Mouse (Mus musculus): ENCODE measurements around the gene Fbxo47. TPM values are rescaled to one million over a fixed set of nuclear protein-coding genes. Genes with fewer than 3 reads are reported as not detected.

The Fbxo47 gene
- total and polyA plus RNA-seq, 3 experiments = 0.73 to 1.2 TPM; not detected in 1

DNA sequence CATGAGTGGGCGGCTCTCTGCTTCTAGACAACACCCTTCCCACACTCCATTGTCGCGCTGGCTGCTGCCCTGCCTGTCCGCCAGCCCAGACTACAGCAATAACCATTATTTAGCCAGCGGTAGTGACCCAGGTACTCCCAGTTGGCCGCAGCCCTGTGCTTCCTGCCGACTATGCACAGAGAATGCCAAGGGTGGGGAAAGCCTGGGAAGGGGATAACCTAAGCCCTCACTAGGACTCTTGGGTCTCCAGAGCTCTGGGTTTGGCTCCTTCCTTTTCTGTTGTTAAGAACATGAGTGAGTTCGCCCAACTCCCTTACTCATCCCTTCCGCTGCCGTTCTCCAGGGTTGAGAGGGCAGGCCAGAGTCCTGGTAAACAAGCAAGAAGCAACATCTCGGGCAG lies 52.0 kb downstream of the Fbxo47 start:
- H3K36me3 ChIP-seq (ENCODE audit: control insufficient read depth in 1 of 2, insufficient read depth in 2 of 2, low read length in 2 of 2) = no peaks in the 10 kb centered on the region
- no peak overlapping the region for H3K4me3 ChIP-seq (ENCODE audit: control insufficient read depth in 1 of 2, insufficient read depth in 1 of 2, low read depth in 2 of 2, low read length in 2 of 2)
- no peaks in the 10 kb centered on the region for H3K79me2 ChIP-seq (ENCODE audit: control insufficient read depth, insufficient read depth, low read length, poor library complexity)
- H3K9ac ChIP-seq (ENCODE audit: control insufficient read depth, low read depth, low read length, poor library complexity, severe bottlenecking) = no peak overlapping the region
- no peak overlapping the region for H3K27ac ChIP-seq (ENCODE audit: control insufficient read depth, low read depth, low read length)
- no peaks in the 10 kb centered on the region for H3K4me1 ChIP-seq (ENCODE audit: control insufficient read depth in 1 of 2, insufficient read depth in 2 of 2, low read length in 2 of 2)
- TF ChIP-seq USF2 (IDR thresholded peaks at IDR 0.05; ENCODE audit: borderline replicate concordance in 1 of 2, insufficient read depth in 1 of 2, low read depth in 1 of 2, low read length in 2 of 2) (no peak), MEF2A (IDR thresholded peaks at IDR 0.05; ENCODE audit: extremely low read depth, insufficient replicate concordance, low read depth, low read length, poor library complexity, severe bottlenecking) (no peak), KAT2A (conservative IDR thresholded peaks at IDR 0.05; ENCODE audit: low read depth, low read length) (no peak), EP300 (IDR thresholded peaks at IDR 0.05; ENCODE audit: low read depth in 1 of 2, low read length in 2 of 2) (no peak)
- no peaks in the 10 kb centered on the region for H3K9me3 ChIP-seq (replicated peaks; ENCODE audit: insufficient read depth, low read length)
- H3K27me3 ChIP-seq (ENCODE audit: control insufficient read depth in 1 of 2, insufficient read depth in 2 of 2, low read length in 2 of 2) = no peaks in the 10 kb centered on the region
- no peak for DNase-seq (ENCODE audit: low read depth, low spot score)

DNA sequence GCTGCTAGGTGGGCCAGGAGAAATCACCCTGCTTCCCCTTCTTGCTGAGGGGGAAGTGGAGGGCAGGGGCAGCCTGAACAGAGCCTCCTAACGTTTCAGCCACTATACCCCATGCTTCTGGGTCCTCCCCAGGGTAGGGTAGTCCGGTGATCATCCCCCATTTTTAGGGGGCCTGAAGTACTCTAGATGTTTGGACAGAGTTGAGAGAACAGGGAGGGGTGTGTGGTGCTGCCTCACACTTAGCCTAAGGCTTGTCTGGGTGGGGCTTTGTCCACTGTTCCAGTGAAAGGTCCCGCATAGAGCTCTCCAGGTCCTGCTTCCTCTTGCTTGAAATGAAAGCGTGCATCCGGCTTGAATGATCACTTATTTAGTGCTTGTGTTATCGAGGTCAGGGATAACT lies 53.5 kb downstream of the Fbxo47 start:
- Histone ChIP-seq H3K9ac (ENCODE audit: control insufficient read depth, low read depth, low read length, poor library complexity, severe bottlenecking) (no peak overlapping the region), H3K9me3 (replicated peaks; ENCODE audit: insufficient read depth, low read length) (no peaks in the 10 kb centered on the region), H3K4me3 (ENCODE audit: control insufficient read depth in 1 of 2, insufficient read depth in 1 of 2, low read depth in 2 of 2, low read length in 2 of 2) (no peak overlapping the region), H3K27ac (ENCODE audit: control insufficient read depth, low read depth, low read length) (no peak overlapping the region), H3K79me2 (ENCODE audit: control insufficient read depth, insufficient read depth, low read length, poor library complexity) (no peaks in the 10 kb centered on the region), H3K27me3 (ENCODE audit: control insufficient read depth in 1 of 2, insufficient read depth in 2 of 2, low read length in 2 of 2) (no peaks in the 10 kb centered on the region), H3K36me3 (ENCODE audit: control insufficient read depth in 1 of 2, insufficient read depth in 2 of 2, low read length in 2 of 2) (peaks cover 1 to 4% of the 10 kb centered on the region in 2 experiments), H3K4me1 (ENCODE audit: control insufficient read depth in 1 of 2, insufficient read depth in 2 of 2, low read length in 2 of 2) (peaks cover 11 to 15% of the 10 kb centered on the region in 2 experiments)
- DNase-seq (ENCODE audit: low read depth, low spot score) = no peak
- no peak for TF ChIP-seq POLR2AphosphoS2 (IDR thresholded peaks at IDR 0.05; ENCODE audit: low read length)

DNA sequence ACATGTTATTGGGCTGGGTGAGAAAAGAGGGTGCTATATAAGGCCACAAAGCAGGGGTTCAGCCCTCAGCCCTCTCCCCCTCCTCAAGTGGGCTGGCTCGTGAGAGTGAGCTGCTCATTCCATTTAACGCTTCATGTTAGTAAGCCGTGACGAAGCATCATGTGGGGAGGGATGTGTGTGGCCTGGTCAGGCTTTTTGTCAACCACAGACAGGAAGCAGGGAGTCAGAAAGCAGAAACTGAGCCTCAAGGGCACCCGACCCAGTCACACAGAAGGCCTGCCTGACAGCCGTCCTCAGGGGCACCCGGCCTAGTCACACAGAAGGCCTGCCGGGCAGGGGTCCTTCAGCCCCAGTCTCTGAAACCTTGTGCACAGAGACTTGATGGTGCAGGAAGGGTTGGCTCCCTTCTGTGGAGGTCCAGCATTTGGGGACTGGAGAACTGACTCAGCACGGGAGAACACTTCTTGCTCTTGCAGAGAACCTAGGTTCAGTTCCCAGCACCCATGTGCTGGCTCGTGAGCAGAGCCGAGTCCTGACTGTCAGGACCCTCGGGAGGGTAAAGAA lies 54.0 kb downstream of the Fbxo47 start:
- TF ChIP-seq MYB (IDR thresholded peaks at IDR 0.05; ENCODE audit: low read depth, low read length) = no peak
- no peak for TF ChIP-seq ZC3H11A (IDR thresholded peaks at IDR 0.05; ENCODE audit: low read depth, low read length)
- no peak for TF ChIP-seq USF2 (IDR thresholded peaks at IDR 0.05; ENCODE audit: borderline replicate concordance in 1 of 2, insufficient read depth in 1 of 2, low read depth in 1 of 2, low read length in 2 of 2)
- TF ChIP-seq TCF12 (IDR thresholded peaks at IDR 0.05; ENCODE audit: low read depth, low read length) = no peak
- TF ChIP-seq ZNF384 (IDR thresholded peaks at IDR 0.05; ENCODE audit: low read depth, low read length) = no peak
- TF ChIP-seq ZMIZ1 (IDR thresholded peaks at IDR 0.05; ENCODE audit: low read depth, low read length) = no peak
- no peak for TF ChIP-seq NRF1 (IDR thresholded peaks at IDR 0.05; ENCODE audit: insufficient read depth, low read depth, low read length, poor library complexity, severe bottlenecking)
- no peak for TF ChIP-seq TAL1 (IDR thresholded peaks at IDR 0.05; ENCODE audit: low read length)
- no peak for TF ChIP-seq POLR2AphosphoS2 (IDR thresholded peaks at IDR 0.05; ENCODE audit: low read length)
- TF ChIP-seq CHD2 (IDR thresholded peaks at IDR 0.05; ENCODE audit: low read length) = no peak
- no peak for TF ChIP-seq GATA1 (IDR thresholded peaks at IDR 0.05; ENCODE audit: low read depth, low read length)
- no peak for TF ChIP-seq POLR2A (IDR thresholded peaks at IDR 0.05; ENCODE audit: control insufficient read depth in 1 of 2, insufficient read depth in 1 of 2, low read depth in 1 of 2, low read length in 2 of 2, poor library complexity in 1 of 2)
- TF ChIP-seq GABPA (IDR thresholded peaks at IDR 0.05; ENCODE audit: low read depth, low read length) = no peak
- no peak for TF ChIP-seq E2F4 (IDR thresholded peaks at IDR 0.05; ENCODE audit: borderline replicate concordance, low read depth, low read length)
- no peak for TF ChIP-seq UBTF (IDR thresholded peaks at IDR 0.05; ENCODE audit: borderline replicate concordance, insufficient read depth, low read depth, low read length)
- no peak for TF ChIP-seq RAD21 (IDR thresholded peaks at IDR 0.05; ENCODE audit: low read depth, low read length)
- no peak for TF ChIP-seq POLR2AphosphoS5 (IDR thresholded peaks at IDR 0.05; ENCODE audit: borderline replicate concordance, low read depth, low read length)
- TF ChIP-seq MXI1 (IDR thresholded peaks at IDR 0.05; ENCODE audit: low read depth, low read length) = no peak
- H3K79me2 ChIP-seq (ENCODE audit: control insufficient read depth, insufficient read depth, low read length, poor library complexity) = no peaks in the 10 kb centered on the region
- peaks cover 11 to 19% of the 10 kb centered on the region in 2 experiments for H3K4me1 ChIP-seq (ENCODE audit: control insufficient read depth in 1 of 2, insufficient read depth in 2 of 2, low read length in 2 of 2)
- H3K9me3 ChIP-seq (replicated peaks; ENCODE audit: insufficient read depth, low read length) = no peaks in the 10 kb centered on the region
- H3K27me3 ChIP-seq (ENCODE audit: control insufficient read depth in 1 of 2, insufficient read depth in 2 of 2, low read length in 2 of 2) = no peaks in the 10 kb centered on the region
- H3K4me3 ChIP-seq (ENCODE audit: control insufficient read depth in 1 of 2, insufficient read depth in 1 of 2, low read depth in 2 of 2, low read length in 2 of 2) = no peak overlapping the region
- no peak overlapping the region for H3K9ac ChIP-seq (ENCODE audit: control insufficient read depth, low read depth, low read length, poor library complexity, severe bottlenecking)
- no peak overlapping the region for H3K27ac ChIP-seq (ENCODE audit: control insufficient read depth, low read depth, low read length)
- peaks cover 1 to 4% of the 10 kb centered on the region in 2 experiments for H3K36me3 ChIP-seq (ENCODE audit: control insufficient read depth in 1 of 2, insufficient read depth in 2 of 2, low read length in 2 of 2)
- no peak for DNase-seq (ENCODE audit: low read depth, low spot score)

Measured in MEL (cell line).